Mouse (Mus musculus): ENCODE measurements around the gene Prl6a1. TPM values are rescaled to one million over a fixed set of nuclear protein-coding genes. Genes with fewer than 3 reads are reported as not detected.

Gene Prl6a1
- not detected in 2 replicates for total RNA-seq (2014; fragmentation: Nextera tagmentation)
- not detected in 2 replicates for total RNA-seq (2017)

DNA sequence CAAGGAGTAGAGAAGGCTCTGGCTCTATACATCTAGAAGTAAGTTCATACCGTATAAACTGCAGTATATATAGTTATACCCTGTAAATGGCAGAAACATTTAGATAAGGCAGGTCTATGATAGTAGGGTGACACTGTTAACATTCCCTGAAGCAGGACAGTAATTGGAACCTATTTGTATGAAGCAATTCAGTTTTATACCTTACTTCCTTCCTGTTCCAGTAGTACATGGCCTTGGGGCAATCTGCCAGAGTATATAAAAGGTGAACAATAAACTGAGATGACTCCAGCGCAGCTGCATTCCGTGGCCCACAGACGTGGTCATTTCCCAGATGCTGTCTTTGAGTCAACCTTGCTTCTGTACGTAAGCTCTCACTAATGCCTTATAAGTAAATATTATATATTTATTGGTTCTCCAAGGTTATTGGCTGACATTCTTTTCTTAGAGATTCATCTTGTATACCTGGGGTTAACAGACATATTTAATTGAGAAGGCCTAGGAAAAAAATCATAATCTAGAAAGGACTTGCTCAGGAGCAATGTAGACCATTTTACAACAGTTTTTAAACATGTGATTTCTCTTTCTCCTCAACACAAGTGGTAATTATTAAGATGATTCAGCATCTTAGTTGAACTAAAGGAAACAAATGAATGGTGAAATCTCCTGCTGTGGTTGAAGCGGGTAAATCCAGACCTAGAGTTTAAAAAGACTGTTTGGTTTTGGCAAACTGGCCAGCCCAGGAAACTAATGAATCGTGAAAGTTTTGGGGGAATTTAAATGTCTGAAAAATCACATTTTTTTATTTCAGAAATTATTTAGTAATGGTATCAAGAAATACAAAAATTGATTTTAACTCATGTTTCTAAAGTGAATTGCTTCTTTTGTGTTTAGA, at the start of gene Prl6a1:
Gene Prl6a1, plus strand, starts transcription at position 294 of the 892 bp plus-strand sequence.
- ATAC-seq (replicated peaks; ENCODE audit: low FRiP score, low TSS enrichment, poor library complexity, severe bottlenecking): no peak

DNA sequence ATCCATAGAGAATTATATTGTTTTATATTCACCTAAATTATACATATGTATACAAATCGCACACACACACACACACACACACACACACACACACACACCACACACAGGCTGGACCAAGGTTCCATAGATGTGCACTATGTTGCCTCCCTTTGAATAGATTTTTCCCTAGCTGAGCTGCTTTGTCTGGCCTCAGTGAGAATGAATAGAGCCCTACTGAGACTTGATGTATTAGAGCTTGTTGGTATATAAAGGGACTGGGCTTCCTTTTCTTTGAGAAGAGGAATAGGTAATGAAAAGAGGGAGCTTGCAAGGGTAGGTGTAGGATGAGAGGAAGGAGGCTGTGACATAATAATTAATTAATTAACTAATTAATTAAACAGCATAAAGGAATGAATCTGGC, 22.6 kb downstream of the Prl6a1 start:
- ATAC-seq (replicated peaks; ENCODE audit: low FRiP score, low TSS enrichment, poor library complexity, severe bottlenecking): no peak

DNA sequence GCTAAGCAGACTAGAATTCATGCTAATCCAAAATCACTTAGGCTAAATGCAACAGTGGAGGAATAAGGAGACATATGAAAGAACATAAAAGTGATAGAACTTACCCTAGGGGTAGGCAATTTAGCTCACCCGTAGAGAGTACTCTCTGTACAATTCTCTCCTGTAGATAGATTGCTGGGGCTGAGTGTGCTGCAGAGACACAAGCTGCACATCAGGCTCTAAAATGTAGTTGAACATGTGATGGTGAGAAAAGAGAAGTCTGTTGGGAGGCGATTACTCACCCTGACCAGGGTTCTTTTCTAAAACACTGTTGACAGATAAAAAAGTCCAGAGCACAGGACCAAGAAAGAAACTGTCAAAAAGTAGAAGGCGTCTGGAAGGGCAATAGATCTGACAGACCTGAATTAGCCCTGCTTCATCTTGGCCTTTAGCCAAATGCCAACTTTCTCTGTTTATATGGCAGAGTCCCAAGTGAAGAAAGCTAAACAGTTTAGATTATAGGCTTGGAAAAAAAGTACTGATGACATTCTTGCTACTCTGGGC, 30.4 kb downstream of the Prl6a1 start:
- ATAC-seq (replicated peaks; ENCODE audit: low FRiP score, low TSS enrichment, poor library complexity, severe bottlenecking): no peak

GRCm38 (mm10) chr13:27345373-27345772, 32.9 kb downstream of the Prl6a1 start, which contains the start of gene Prl8a2:
TSS of gene Prl8a2 (plus strand) at chr13:27345673.
- ATAC-seq (replicated peaks; ENCODE audit: low FRiP score, low TSS enrichment, poor library complexity, severe bottlenecking): no peak

Other genes starting within 250 kb of the Prl6a1 start
- not detected in 2 replicates for gene Prl3d1, start 218.4 kb upstream of the Prl6a1 start, total RNA-seq (2014; fragmentation: Nextera tagmentation)
- gene Prl3d1, start 218.4 kb upstream of the Prl6a1 start, total RNA-seq (2017): not detected in 2 replicates
- gene Prl3d2, start 190.9 kb upstream of the Prl6a1 start, total RNA-seq (2014; fragmentation: Nextera tagmentation): not detected in 2 replicates
- not detected in 2 replicates for gene Prl3d2, start 190.9 kb upstream of the Prl6a1 start, total RNA-seq (2017)
- gene Prl3d3, start 155.8 kb upstream of the Prl6a1 start, total RNA-seq (2014; fragmentation: Nextera tagmentation): not detected in 2 replicates
- gene Prl3d3, start 155.8 kb upstream of the Prl6a1 start, total RNA-seq (2017): not detected in 2 replicates
- gene Prl3c1, start 116.0 kb upstream of the Prl6a1 start, total RNA-seq (2014; fragmentation: Nextera tagmentation): not detected in 2 replicates
- not detected in 2 replicates for gene Prl3c1, start 116.0 kb upstream of the Prl6a1 start, total RNA-seq (2017)
- gene Prl3b1, start 70.8 kb upstream of the Prl6a1 start, total RNA-seq (2014; fragmentation: Nextera tagmentation): not detected in 2 replicates
- gene Prl3b1, start 70.8 kb upstream of the Prl6a1 start, total RNA-seq (2017): not detected in 2 replicates
- gene Prl3a1, start 53.2 kb upstream of the Prl6a1 start, total RNA-seq (2014; fragmentation: Nextera tagmentation): not detected in 2 replicates
- not detected in 2 replicates for gene Prl3a1, start 53.2 kb upstream of the Prl6a1 start, total RNA-seq (2017)
- gene Prl8a2, start 33.0 kb downstream of the Prl6a1 start, total RNA-seq (2014; fragmentation: Nextera tagmentation): not detected in 2 replicates
- gene Prl8a2, start 33.0 kb downstream of the Prl6a1 start, total RNA-seq (2017): not detected in 2 replicates
- gene Prl2b1, start 78.2 kb downstream of the Prl6a1 start, total RNA-seq (2014; fragmentation: Nextera tagmentation): not detected in 2 replicates
- not detected in 2 replicates for gene Prl2b1, start 78.2 kb downstream of the Prl6a1 start, total RNA-seq (2017)
- gene Prl8a6, start 126.1 kb downstream of the Prl6a1 start, total RNA-seq (2014; fragmentation: Nextera tagmentation): not detected in 2 replicates
- gene Prl8a6, start 126.1 kb downstream of the Prl6a1 start, total RNA-seq (2017): not detected in 2 replicates
- not detected in 2 replicates for gene Prl8a8, start 200.6 kb downstream of the Prl6a1 start, total RNA-seq (2014; fragmentation: Nextera tagmentation)
- not detected in 2 replicates for gene Prl8a8, start 200.6 kb downstream of the Prl6a1 start, total RNA-seq (2017)

All from megakaryocyte-erythroid progenitor cell, adult 5-6 weeks (primary cell).